Mouse (Mus musculus): ENCODE measurements around the gene Ddah2. TPM values are rescaled to one million over a fixed set of nuclear protein-coding genes. Genes with fewer than 3 reads are reported as not detected.

Ddah2 gene
- polyA plus RNA-seq, 1 experiment from 2014 or later, result 471 TPM

DNA sequence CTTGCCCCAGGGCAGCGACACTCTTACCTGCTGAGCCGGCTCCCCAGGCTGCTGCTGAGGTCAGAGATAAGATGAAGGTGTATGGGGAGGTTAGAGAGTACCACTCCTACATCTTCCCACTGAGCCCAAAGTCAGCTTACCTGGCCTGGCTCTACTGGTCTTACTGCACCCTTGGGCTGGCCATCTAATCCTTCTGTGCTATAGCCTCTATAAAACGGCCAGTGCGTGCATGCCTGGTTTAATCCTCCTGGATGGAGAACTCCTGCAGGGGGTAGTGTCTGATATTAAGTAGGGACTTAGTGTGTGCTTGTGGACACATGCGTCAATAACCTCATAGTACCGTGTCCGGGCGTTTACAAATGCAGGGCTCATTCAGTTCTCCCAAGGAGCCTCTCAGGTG is 38.3 kb upstream of the Ddah2 start:
- Histone ChIP-seq H3K27me3 (no peaks in the 10 kb centered on the region), H3K4me1 (peaks cover 17% of the 10 kb centered on the region), H3K27ac (no peak overlapping the region), H3K36me3 (peaks cover 17% of the 10 kb centered on the region), H3K4me3 (no peak overlapping the region), H3K9me3 (no peaks in the 10 kb centered on the region), H3K9ac (0 out of 2 replicates have a peak overlapping the region, but pooled peaks have one; percentile 24), H3K4me2 (replicated peaks) (no peak overlapping the region)
- 86% methylated on average over 8 of the region's 8 CpGs for WGBS
- no peak for ATAC-seq (ENCODE audit: insufficient number of reproducible peaks, insufficient read depth, low FRiP score, low TSS enrichment)

GRCm38 (mm10) chr17:35021163-35021808 is 37.5 kb upstream of the Ddah2 start:
- H3K27ac ChIP-seq, result no peak overlapping the region

GRCm38 (mm10) chr17:35021842-35022477 is 36.9 kb upstream of the Ddah2 start:
- 62% methylated on average over 6 of the region's 6 CpGs for WGBS
- Histone ChIP-seq H3K36me3 (peaks cover 3% of the 10 kb centered on the region; the same call in 1 of the 2 replicates), H3K27ac (no peak overlapping the region), H3K4me1 (peaks cover 22% of the 10 kb centered on the region), H3K4me2 (replicated peaks) (peak overlapping the region; percentile 21; the same call in 1 of the 2 replicates), H3K27me3 (no peaks in the 10 kb centered on the region), H3K9ac (no peak overlapping the region), H3K4me3 (no peak overlapping the region), H3K9me3 (no peaks in the 10 kb centered on the region)
- ATAC-seq (ENCODE audit: insufficient number of reproducible peaks, insufficient read depth, low FRiP score, low TSS enrichment), result no peak

More at GRCm38 (mm10) chr17:35021163-35021808, 37.5 kb upstream of the Ddah2 start:
- Histone ChIP-seq H3K27me3 (no peaks in the 10 kb centered on the region), H3K4me3 (0 out of 2 replicates have a peak overlapping the region, but pooled peaks have one; percentile 6), H3K36me3 (peaks cover 9% of the 10 kb centered on the region), H3K9me3 (no peaks in the 10 kb centered on the region), H3K4me2 (replicated peaks) (peak overlapping the region; percentile 21), H3K9ac (0 out of 2 replicates have a peak overlapping the region, but pooled peaks have one; percentile 24), H3K4me1 (peaks cover 19% of the 10 kb centered on the region)
- no peak for ATAC-seq (ENCODE audit: insufficient number of reproducible peaks, insufficient read depth, low FRiP score, low TSS enrichment)
- 14% methylated on average over 17 of the region's 17 CpGs for WGBS

DNA sequence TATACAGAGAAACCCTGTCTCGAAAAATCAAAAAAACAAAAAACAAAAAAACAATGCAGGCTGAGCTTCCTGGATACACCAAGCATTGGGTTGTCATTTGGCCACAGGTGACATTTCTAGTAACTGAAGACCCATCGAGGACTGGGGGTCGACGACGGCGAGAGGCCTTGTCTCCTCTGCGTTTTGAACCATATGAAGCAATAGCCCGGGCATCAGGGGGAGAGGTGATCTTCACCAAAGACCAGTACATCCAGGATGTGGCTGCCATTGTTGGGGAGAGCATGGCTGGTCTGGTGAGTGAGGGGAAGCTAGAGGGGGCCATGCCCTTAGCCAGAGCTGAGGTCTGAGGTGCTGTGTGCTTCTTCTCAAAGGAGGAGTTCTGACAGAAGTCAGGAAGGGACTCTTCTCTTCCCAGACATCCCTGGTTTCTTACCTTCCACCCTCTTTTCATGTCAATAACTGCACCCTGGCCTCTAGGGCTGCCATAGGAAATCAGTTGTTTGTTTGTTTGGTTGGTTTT is 36.2 kb upstream of the Ddah2 start:
- H3K9me3 ChIP-seq, result no peaks in the 10 kb centered on the region
- H3K27me3 ChIP-seq, result no peaks in the 10 kb centered on the region
- H3K9ac ChIP-seq, result no peak overlapping the region
- no peak overlapping the region for H3K4me3 ChIP-seq
- 92% methylated on average over 8 of the region's 8 CpGs for WGBS
- no peaks in the 10 kb centered on the region for H3K36me3 ChIP-seq
- ATAC-seq (ENCODE audit: insufficient number of reproducible peaks, insufficient read depth, low FRiP score, low TSS enrichment), result no peak
- no peak overlapping the region for H3K27ac ChIP-seq
- no peak overlapping the region for H3K4me2 ChIP-seq (replicated peaks)
- H3K4me1 ChIP-seq, result peaks cover 27% of the 10 kb centered on the region

DNA sequence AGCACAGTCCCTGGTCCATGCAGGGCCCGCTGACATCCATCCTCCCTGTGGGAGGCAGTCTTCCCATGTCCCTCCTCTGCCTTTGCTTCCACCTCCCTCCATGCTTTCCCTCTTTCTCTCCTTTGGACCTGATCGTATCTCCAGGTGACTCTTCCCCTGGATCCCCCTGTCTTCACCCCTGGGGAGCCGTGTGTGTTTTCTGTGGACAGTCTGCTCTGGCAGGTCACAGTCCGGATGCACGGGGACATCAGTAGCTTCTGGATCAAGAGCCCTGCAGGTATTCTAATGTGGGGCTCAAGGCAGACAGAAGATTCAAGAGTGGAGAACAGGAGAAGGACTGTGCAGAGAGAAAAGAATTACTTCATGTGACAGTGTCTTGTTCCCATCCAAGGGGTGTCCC is 35.6 kb upstream of the Ddah2 start:
- no peaks in the 10 kb centered on the region for H3K9me3 ChIP-seq
- H3K9ac ChIP-seq, result no peak overlapping the region
- no peak overlapping the region for H3K4me3 ChIP-seq
- no peaks in the 10 kb centered on the region for H3K27me3 ChIP-seq
- ATAC-seq (ENCODE audit: insufficient number of reproducible peaks, insufficient read depth, low FRiP score, low TSS enrichment), result no peak
- peaks cover 29% of the 10 kb centered on the region for H3K4me1 ChIP-seq
- H3K4me2 ChIP-seq (replicated peaks), result no peak overlapping the region
- 84% methylated on average over 5 of the region's 5 CpGs for WGBS
- H3K36me3 ChIP-seq, result no peaks in the 10 kb centered on the region
- H3K27ac ChIP-seq, result no peak overlapping the region

DNA sequence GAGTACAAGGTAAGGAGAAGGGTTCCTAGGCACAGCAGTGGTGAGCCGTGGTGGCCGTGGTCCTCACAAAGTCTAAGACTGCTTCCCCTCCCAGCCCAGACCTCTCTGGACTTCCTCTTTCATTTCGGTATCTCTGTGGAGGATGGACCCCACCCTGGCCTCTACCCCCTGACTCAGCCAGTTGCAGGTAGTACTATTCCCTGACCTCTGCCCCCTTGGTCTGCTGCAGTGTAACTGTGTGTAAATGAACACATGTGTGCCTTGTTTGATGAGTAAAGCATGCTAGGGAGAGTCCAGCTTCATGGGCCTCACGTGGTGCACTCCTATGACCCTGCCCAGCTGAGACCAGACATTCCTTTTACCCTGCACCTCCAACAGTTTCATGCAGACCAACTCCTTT is 35.1 kb upstream of the Ddah2 start:
- H3K9me3 ChIP-seq, result no peaks in the 10 kb centered on the region
- no peaks in the 10 kb centered on the region for H3K27me3 ChIP-seq
- 56% methylated on average over 4 of the region's 4 CpGs for WGBS
- H3K27ac ChIP-seq, result no peak overlapping the region
- H3K4me3 ChIP-seq, result no peak overlapping the region
- peaks cover 29% of the 10 kb centered on the region for H3K4me1 ChIP-seq
- no peak overlapping the region for H3K9ac ChIP-seq
- H3K4me2 ChIP-seq (replicated peaks), result no peak overlapping the region
- no peak for ATAC-seq (ENCODE audit: insufficient number of reproducible peaks, insufficient read depth, low FRiP score, low TSS enrichment)
- no peaks in the 10 kb centered on the region for H3K36me3 ChIP-seq

- Histone ChIP-seq H3K4me2 (replicated peaks) (no peak overlapping the region), H3K27me3 (no peaks in the 10 kb centered on the region), H3K27ac (no peak overlapping the region), H3K9ac (no peak overlapping the region), H3K36me3 (no peaks in the 10 kb centered on the region), H3K4me1 (peaks cover 29% of the 10 kb centered on the region), H3K9me3 (no peaks in the 10 kb centered on the region), H3K4me3 (no peak overlapping the region)
- ATAC-seq (ENCODE audit: insufficient number of reproducible peaks, insufficient read depth, low FRiP score, low TSS enrichment), result no peak
- 73% methylated on average over 13 of the region's 13 CpGs for WGBS
Measured at GRCm38 (mm10) chr17:35024261-35024660, 34.6 kb upstream of the Ddah2 start.

DNA sequence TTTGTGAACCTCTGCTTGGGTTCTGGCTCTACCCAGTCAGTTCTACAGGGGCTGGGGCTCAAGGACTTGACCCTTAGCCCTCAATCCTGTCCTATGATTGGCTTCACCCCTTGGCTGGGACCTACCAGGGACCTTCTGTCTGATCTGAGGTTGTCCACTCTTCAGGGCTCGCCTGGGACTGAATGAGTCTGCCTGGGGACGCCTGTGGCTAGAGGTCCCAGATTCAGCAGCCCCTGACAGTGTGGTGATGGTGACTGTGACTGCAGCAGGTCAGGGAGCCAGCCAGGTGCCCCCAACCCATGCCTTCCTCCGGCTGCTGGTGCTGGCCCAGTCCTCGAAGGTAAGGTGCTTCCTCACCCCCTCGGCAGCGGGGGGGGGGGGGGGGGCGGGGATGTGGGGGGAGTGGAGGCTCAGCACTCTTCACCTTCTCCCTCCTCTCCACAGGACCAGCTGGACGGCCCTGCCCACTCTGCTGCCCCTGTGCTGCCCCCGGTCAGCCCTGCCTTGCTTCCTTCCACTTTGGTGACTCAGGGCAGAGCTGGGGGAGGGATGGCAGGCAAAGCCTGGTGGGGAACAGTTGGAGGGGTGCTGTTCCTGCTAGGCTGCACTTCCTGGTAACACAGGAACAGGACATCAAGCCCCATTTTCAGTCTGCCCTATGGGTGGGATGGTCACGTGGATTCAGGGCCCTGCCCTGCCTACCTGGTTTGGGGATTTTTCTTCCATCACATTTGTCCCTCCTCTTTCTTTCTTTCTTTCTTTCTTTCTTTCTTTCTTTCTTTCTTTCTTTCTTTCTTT is 33.9 kb upstream of the Ddah2 start:
- Histone ChIP-seq H3K4me2 (replicated peaks) (no peak overlapping the region), H3K4me1 (peaks cover 34% of the 10 kb centered on the region), H3K27me3 (no peaks in the 10 kb centered on the region), H3K9me3 (no peaks in the 10 kb centered on the region), H3K36me3 (no peaks in the 10 kb centered on the region), H3K4me3 (no peak overlapping the region), H3K9ac (no peak overlapping the region), H3K27ac (no peak overlapping the region)
- no peak for ATAC-seq (ENCODE audit: insufficient number of reproducible peaks, insufficient read depth, low FRiP score, low TSS enrichment)
- WGBS, result 56% methylated on average over 10 of the region's 10 CpGs

DNA sequence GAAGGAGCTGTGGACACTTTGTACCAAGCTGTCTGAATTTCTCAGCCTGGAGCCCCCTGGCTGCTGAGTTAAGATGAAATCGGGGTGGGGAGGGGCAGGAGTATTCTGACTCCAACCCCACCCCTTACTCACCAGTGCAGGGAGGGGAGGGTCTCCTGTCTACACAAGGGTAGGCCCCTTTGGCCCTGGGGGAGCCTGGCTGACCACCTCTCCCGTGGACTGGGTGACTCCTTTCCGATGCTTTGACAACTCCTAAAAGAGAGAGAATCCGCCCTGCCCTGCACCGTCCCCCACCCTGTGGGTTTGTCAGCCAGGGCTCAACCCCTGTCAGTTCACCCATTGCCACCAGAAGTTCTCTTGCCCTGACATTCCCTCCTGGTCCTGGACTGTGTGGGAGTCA is 32.6 kb upstream of the Ddah2 start:
- Histone ChIP-seq H3K9me3 (no peaks in the 10 kb centered on the region), H3K4me2 (replicated peaks) (no peak overlapping the region), H3K4me1 (peaks cover 32% of the 10 kb centered on the region), H3K9ac (no peak overlapping the region), H3K36me3 (no peaks in the 10 kb centered on the region), H3K4me3 (no peak overlapping the region), H3K27me3 (no peaks in the 10 kb centered on the region), H3K27ac (peak overlapping the region; percentile 58; the same call in 1 of the 2 replicates)
- WGBS, result 80% methylated on average over 5 of the region's 5 CpGs
- no peak for ATAC-seq (ENCODE audit: insufficient number of reproducible peaks, insufficient read depth, low FRiP score, low TSS enrichment)

- 33% methylated on average over 13 of the region's 13 CpGs for WGBS
- H3K4me3 ChIP-seq, result 0 out of 2 replicates have a peak within 1 kb of the TSS, but pooled peaks have one; percentile 10
- peaks cover 25% of the 10 kb centered on the region for H3K4me1 ChIP-seq
- H3K27ac ChIP-seq, result peak within 1 kb of the TSS; percentile 75
- no peaks in the 10 kb centered on the region for H3K9me3 ChIP-seq
- H3K4me2 ChIP-seq (replicated peaks), result peak within 1 kb of the TSS; percentile 40
- H3K27me3 ChIP-seq, result no peaks in the 10 kb centered on the region
- ATAC-seq (ENCODE audit: insufficient number of reproducible peaks, insufficient read depth, low FRiP score, low TSS enrichment), result peak; percentile 72
- no peaks in the 10 kb centered on the region for H3K36me3 ChIP-seq
- peak within 1 kb of the TSS; percentile 46 for H3K9ac ChIP-seq
Measured at GRCm38 (mm10) chr17:35027277-35028068, 31.4 kb upstream of the Ddah2 start, which contains the start of gene Sapcd1. Gene Sapcd1, minus strand, starts transcription at chr17:35028016.

- H3K9me3 ChIP-seq, result no peaks in the 10 kb centered on the region
- H3K4me1 ChIP-seq, result peaks cover 25% of the 10 kb centered on the region
- 71% methylated on average over 2 of the region's 2 CpGs for WGBS
- no peak overlapping the region for H3K4me2 ChIP-seq (replicated peaks)
- no peak overlapping the region for H3K27ac ChIP-seq
- H3K27me3 ChIP-seq, result no peaks in the 10 kb centered on the region
- no peak overlapping the region for H3K4me3 ChIP-seq
- no peaks in the 10 kb centered on the region for H3K36me3 ChIP-seq
- ATAC-seq (ENCODE audit: insufficient number of reproducible peaks, insufficient read depth, low FRiP score, low TSS enrichment), result no peak
- no peak overlapping the region for H3K9ac ChIP-seq
Measured at GRCm38 (mm10) chr17:35028315-35028714, 30.5 kb upstream of the Ddah2 start.

All from embryonic facial prominence, embryonic 12.5 days (tissue).